Mouse (Mus musculus) gastrocnemius, adult 8-10 months (tissue): Measurements from ENCODE around the gene Col6a3. TPM values are rescaled to one million over a fixed set of nuclear protein-coding genes. Genes with fewer than 3 reads are reported as not detected.

ENCODE experiments used
- DNase-seq, 2 experiments: peaks; one replicate each; pipeline ENCODE4 v3.0.0; 2022; ENCODE audit warnings: low spot score in 2 of 2
- total RNA-seq, 4 experiments: library from RNA; stranded (reverse); gene quantifications; 2 replicates each; pipeline ENCODE4 v1.2.4; 2022

Gene Col6a3
- total RNA-seq, 4 experiments from 2014 or later: 12.8 to 21.0 (median 16.7) TPM

DNA sequence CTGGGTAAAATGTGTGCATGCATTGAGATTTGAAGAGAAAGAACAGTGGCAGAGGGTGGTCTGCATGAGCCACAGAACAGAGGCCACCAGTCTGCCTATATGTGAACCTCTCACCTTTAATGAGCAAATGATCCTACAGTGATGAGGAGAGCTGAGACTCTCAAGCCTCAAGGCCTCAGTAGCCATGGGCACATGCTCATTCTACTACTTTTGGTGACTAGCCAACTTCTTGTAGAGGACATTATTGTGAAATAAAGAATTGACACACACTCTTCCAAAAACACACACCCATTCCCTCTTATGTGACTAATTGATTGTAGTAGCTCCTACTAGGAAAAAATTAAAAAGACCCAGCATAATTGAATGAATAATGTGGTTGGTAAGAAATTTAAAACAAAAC is 120.0 kb downstream of the Col6a3 start:
- DNase-seq: no peak

DNA sequence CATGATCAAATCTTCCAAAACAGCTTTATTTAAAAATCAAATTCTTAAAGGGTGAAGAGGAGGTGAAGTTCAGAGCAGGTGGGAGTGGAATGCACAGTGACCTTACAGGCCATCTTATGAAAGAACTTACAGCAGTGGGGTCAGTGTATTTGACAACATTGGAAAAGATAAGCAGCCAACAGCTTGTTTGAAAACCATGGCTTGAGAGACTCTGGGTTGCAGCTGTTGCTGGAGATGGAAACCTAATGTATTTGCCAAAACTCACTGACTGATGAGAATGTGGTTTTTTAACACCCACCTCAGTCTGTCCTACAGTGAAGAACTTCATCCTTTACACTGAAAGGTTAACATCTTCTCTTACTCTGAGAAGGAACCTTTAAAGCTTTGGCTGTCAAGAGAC is 120.4 kb downstream of the Col6a3 start:
- DNase-seq: no peak

DNA sequence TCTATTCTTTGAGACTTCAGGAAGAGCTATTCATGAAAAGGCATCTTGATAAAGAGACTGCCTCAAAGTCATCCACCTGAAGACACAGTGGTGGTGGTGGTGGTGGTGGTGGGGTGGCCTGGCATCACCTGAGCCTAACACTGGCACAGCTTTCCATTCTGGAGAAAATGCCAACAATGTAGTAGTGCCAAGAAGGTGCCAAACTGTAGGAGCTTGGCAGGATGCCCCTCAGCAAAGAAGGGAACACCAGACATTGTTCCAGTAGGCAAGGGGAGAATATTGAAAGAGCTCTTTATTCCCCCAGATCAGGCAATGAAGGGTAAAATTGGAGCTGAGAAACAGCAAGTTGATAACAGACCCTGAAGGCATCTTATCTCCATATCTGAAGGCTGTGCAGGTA is 121.8 kb downstream of the Col6a3 start:
- DNase-seq: no peak

DNA sequence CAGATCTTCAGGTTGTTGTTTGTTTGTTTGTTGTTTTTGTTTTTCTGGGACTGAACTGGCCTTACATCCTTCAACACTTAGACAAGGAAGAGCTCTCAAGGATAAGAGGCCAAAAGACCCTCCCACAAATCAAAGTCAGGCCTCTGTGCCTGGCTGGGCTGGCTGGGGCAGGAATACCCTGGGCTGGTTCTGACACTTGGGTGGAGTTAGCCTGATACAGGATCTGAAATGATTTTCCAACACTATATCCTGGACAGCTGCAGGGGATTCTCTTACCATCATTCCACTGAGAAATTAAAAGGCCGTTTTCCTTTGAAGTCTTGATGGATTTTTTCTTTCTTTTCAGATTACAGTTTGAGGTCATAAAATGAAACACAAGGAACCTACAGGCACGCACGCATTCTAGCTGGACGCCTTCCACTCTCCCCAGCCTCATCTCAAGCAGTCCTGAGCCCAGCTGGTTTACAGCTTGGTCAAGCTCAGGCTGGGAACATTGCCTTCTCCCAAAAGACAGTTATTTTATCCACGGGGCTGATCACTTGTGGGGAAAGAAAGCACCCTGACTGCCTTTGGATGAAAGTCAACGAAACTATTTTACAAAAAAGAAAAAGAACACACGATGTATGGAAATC is 123.0 kb downstream of the Col6a3 start:
- DNase-seq: no peak

DNA sequence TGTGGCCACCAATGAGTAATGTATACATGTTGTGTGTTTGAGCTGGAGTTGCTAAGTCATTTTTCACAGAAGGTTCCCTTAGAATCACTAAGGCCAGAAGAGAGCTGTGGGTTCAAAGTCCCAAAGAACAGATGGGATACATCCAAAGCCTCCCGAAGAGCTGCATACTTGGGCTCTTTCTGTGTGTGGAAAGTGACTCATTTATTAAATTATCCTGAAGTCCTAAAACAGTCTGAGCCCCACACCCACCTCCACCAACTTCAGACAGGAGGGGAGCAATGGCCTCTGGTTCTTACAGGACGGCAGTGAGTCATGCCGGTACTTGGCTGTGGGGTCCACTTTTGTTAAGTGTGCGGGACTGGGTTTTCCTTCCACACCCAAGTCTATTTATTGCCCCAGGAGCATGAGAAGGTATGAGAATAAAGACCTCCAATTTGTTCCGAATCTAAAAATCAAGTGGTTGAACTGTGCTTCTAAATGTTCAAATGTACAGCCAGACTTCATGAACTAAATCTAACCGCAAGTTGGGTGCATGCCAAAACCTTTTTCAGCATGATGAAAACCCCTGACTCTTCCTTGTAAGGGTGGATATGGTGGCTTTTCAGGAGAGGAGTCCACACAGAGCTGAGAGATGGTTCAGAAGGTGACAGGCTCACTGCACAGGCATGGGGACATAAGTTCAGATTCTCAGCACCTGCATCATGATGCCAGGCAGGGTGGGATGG is 124.8 kb downstream of the Col6a3 start:
- no peak for DNase-seq

DNA sequence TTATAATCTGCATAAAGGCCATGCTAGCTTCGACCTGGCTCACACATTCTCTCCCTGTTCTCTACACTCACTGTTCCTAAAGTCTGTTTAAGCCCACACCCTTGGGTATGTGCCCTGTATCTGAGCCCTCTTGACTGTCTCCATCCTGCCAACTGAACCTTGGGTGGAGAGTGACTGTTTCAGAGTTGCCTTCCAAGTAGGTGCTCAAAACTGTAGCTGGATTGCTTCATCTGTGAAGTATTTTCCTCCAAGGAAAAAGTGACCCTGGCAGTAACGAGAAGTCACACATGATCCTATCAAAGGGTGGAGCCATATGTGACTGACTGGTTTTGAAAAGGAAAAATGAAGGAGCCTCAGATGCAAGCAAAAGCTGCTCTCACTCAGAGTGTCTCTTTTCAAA is 127.5 kb downstream of the Col6a3 start:
- DNase-seq: no peak

Other genes with a start within 250 kb of the Col6a3 start
- gene Cops8, start 241.0 kb downstream of the Col6a3 start, total RNA-seq: 100 to 1,000 TPM in 2 of 4 experiments, 10 to 100 TPM in 2; 89.9 to 149 (median 110) TPM
- gene Mlph, start 71.1 kb upstream of the Col6a3 start, total RNA-seq: under 1 TPM; 0.27 to 0.54 (median 0.31) TPM
- not detected for gene Prlh, start 109.1 kb upstream of the Col6a3 start, total RNA-seq
- not detected for gene Rab17, start 125.7 kb upstream of the Col6a3 start, total RNA-seq
- gene Lrrfip1, start 154.8 kb upstream of the Col6a3 start, total RNA-seq: 100 to 1,000 TPM; 104 to 126 (median 123) TPM